Mouse (Mus musculus): ENCODE results near the gene Gxylt1. TPM values are rescaled to one million over a fixed set of nuclear protein-coding genes. Genes with fewer than 3 reads are reported as not detected.
"Not testable (repeated sequence)": the region's sequence is repeated elsewhere in the genome, so short reads cannot be mapped to it uniquely, and the experiment has no call there.

The Gxylt1 gene
- 7.0 and 7.3 TPM in 2 replicates for polyA plus RNA-seq (2015; fragmentation: Nextera tagmentation; extraction: Ambion mirVana)

DNA sequence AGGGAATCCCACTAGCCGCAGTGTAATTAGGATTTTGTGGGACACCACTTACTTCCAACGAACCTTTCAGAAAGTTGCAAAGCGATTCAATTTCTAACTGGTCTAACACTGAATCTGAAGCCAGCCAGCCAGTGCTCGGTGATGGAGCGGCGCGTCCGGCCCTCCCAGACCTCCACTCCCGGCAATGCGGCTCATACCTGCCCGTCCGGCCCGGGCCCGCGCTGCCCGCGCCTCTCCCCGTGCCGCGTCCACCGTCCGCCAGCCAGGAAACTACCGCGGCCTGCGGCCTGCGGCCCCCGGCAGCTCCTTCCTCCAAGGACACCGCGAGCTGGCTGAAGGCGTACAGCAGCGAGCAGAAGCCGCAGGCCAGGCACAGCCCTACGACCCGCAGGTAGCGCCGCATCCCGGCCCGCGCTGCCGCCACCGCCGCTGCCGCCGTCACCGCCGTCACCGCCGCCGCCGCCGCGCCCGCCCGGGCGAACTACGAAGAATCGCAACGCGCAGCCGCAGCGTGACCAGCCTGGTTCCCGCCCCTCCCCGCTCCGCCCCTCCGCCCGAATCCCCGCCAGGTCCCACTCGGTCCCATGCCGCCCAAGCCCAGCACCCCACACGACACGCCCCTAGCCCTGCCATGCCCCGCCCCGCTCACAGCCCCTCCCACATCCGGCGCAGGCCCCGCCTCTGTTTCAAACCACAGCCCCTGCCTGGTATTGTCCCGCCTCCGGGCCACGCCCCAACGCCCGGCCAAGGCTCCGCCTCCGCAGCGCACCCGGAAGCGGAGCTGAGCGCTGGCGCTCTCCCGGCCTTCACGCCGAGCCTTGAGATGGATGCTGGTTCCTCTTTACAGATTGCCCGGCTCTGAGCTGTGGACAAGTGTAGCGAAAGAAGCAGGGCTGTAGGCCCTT is at the start of gene Gxylt1:
TSS of gene Gxylt1 (minus strand) at position 501 of the 905 bp plus-strand sequence.
- Histone ChIP-seq H3K9me3 (ENCODE audit: control insufficient read depth, low read length) (no peaks in the 10 kb centered on the region), H3K4me2 (ENCODE audit: low read depth, low read length) (peak within 1 kb of the TSS; percentile 95), H3K36me3 (ENCODE audit: control insufficient read depth, insufficient read depth, low read length) (no peaks in the 10 kb centered on the region), H3K27me3 (replicated peaks; ENCODE audit: control insufficient read depth, insufficient read depth, low read length) (no peaks in the 10 kb centered on the region), H3K4me1 (ENCODE audit: control insufficient read depth, insufficient read depth, low read length) (peaks cover 22% of the 10 kb centered on the region), H3K27ac (ENCODE audit: low read length) (peak within 1 kb of the TSS; percentile 88), H3K4me3 (ENCODE audit: low read length) (peak within 1 kb of the TSS; percentile 76), H3K9ac (ENCODE audit: low read depth, low read length) (peak within 1 kb of the TSS; percentile 83)
- under 1% methylated on average over 93 of the region's 93 CpGs for WGBS
- peak; percentile 98 for ATAC-seq

DNA sequence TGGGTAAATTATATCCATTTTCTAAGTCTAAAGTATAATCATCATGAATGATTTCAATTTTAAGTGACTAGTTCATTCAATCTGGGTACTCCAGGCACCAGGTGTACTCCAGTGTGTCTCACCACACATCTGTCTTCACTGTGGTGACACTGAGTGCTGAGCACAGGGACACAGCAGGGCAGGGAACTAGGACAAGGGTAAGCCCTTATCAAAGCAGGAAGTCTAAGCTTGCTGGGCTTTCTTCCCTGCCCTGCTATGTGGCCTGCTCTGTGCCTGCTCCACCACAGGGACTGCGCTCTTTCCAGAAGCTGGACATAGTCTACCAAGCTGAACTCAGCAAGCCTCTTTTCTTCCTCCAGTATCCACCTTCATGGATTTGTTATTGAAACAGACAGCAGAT is 43.8 kb upstream of the Gxylt1 start:
- Histone ChIP-seq H3K36me3 (ENCODE audit: control insufficient read depth, insufficient read depth, low read length) (0 out of 2 replicates have a peak, but pooled peaks cover 2% of the 10 kb centered on the region), H3K4me2 (ENCODE audit: low read depth, low read length) (no peak overlapping the region), H3K27ac (ENCODE audit: low read length) (no peak overlapping the region), H3K4me1 (ENCODE audit: control insufficient read depth, insufficient read depth, low read length) (no peaks in the 10 kb centered on the region), H3K4me3 (ENCODE audit: low read length) (no peak overlapping the region), H3K9me3 (ENCODE audit: control insufficient read depth, low read length) (no peaks in the 10 kb centered on the region), H3K27me3 (replicated peaks; ENCODE audit: control insufficient read depth, insufficient read depth, low read length) (no peaks in the 10 kb centered on the region), H3K9ac (ENCODE audit: low read depth, low read length) (no peak overlapping the region)
- ATAC-seq, result peak; percentile 98
- WGBS, result 81% methylated on average over 1 of the region's 1 CpGs

DNA sequence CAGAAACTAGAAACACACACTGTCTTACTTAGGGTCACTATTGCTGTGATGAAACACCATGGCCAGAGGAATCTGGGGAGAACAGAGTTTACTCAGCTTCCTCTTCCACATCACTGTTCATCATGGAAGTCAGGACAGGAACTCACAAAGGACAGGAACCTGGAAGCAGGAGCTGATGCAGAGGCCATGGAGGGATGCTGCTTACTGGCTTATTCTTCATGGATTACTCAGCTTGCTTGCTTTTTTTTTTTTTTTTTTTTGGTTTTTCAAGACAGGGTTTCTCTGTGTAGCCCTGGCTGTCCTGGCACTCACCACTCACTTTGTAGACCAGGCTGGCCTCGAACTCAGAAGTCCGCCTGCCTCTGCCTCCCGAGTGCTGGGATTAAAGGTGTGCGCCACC is 35.3 kb upstream of the Gxylt1 start:
- not testable (repeated sequence) for H3K9ac ChIP-seq (ENCODE audit: low read depth, low read length); ATAC-seq; H3K4me3 ChIP-seq (ENCODE audit: low read length); H3K27me3 ChIP-seq (replicated peaks; ENCODE audit: control insufficient read depth, insufficient read depth, low read length); H3K36me3 ChIP-seq (ENCODE audit: control insufficient read depth, insufficient read depth, low read length); H3K27ac ChIP-seq (ENCODE audit: low read length); H3K4me2 ChIP-seq (ENCODE audit: low read depth, low read length); H3K4me1 ChIP-seq (ENCODE audit: control insufficient read depth, insufficient read depth, low read length); H3K9me3 ChIP-seq (ENCODE audit: control insufficient read depth, low read length)
- 97% methylated on average over 4 of the region's 4 CpGs for WGBS

DNA sequence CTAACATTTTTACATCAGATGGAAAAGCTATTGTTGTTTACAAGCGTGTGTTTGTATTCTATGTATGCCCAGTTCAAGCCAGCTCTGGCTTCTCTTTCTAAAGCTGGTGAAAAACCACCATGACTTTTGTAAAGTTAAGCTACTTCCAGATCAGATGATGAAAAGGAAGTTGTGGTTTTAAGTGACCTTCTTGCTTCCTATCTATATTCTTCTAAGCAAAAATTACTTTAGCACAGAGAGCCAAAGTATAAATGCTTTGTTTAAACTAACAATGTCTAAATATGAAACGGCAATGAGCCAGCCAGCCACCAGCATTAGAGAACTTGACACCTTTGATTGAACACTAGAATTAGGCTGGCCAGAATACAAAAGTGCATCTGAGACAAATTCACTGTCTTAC is 23.2 kb upstream of the Gxylt1 start:
- H3K4me1 ChIP-seq (ENCODE audit: control insufficient read depth, insufficient read depth, low read length), result no peaks in the 10 kb centered on the region; the same call in none of the 2 replicates
- H3K9ac ChIP-seq (ENCODE audit: low read depth, low read length), result no peak overlapping the region
- no peaks in the 10 kb centered on the region for H3K9me3 ChIP-seq (ENCODE audit: control insufficient read depth, low read length)
- H3K36me3 ChIP-seq (ENCODE audit: control insufficient read depth, insufficient read depth, low read length), result no peaks in the 10 kb centered on the region
- no peak for ATAC-seq
- no peaks in the 10 kb centered on the region for H3K27me3 ChIP-seq (replicated peaks; ENCODE audit: control insufficient read depth, insufficient read depth, low read length)
- WGBS, result 66% methylated on average over 2 of the region's 2 CpGs
- no peak overlapping the region for H3K4me2 ChIP-seq (ENCODE audit: low read depth, low read length)
- H3K4me3 ChIP-seq (ENCODE audit: low read length), result no peak overlapping the region
- no peak overlapping the region for H3K27ac ChIP-seq (ENCODE audit: low read length)

DNA sequence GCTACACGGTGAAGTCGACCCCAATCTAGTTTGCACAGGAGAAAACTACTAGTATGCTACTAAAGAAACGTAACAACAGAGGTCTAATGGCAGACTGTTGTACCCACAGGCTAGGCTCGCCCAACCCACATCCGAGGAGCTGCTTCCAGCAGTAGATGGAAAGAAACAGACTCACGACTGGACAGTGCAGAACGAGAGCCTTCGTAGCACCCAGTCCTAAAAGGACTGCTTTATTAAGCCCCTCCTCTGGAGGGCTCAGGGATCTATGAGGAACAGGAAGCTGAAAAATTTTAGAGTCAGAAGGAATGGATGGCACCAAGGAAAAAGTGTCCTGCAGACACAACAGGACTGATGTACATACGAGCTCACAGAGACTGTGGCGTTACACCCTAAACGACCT is 19.5 kb upstream of the Gxylt1 start:
- 62% methylated on average over 11 of the region's 11 CpGs for WGBS
- no peak overlapping the region for H3K4me2 ChIP-seq (ENCODE audit: low read depth, low read length)
- no peaks in the 10 kb centered on the region for H3K27me3 ChIP-seq (replicated peaks; ENCODE audit: control insufficient read depth, insufficient read depth, low read length)
- no peaks in the 10 kb centered on the region for H3K9me3 ChIP-seq (ENCODE audit: control insufficient read depth, low read length)
- H3K27ac ChIP-seq (ENCODE audit: low read length), result no peak overlapping the region
- H3K4me1 ChIP-seq (ENCODE audit: control insufficient read depth, insufficient read depth, low read length), result no peaks in the 10 kb centered on the region; the same call in none of the 2 replicates
- no peak overlapping the region for H3K9ac ChIP-seq (ENCODE audit: low read depth, low read length)
- H3K36me3 ChIP-seq (ENCODE audit: control insufficient read depth, insufficient read depth, low read length), result no peaks in the 10 kb centered on the region
- H3K4me3 ChIP-seq (ENCODE audit: low read length), result no peak overlapping the region
- ATAC-seq, result peak; percentile 44; the same call in 1 of the 2 replicates

DNA sequence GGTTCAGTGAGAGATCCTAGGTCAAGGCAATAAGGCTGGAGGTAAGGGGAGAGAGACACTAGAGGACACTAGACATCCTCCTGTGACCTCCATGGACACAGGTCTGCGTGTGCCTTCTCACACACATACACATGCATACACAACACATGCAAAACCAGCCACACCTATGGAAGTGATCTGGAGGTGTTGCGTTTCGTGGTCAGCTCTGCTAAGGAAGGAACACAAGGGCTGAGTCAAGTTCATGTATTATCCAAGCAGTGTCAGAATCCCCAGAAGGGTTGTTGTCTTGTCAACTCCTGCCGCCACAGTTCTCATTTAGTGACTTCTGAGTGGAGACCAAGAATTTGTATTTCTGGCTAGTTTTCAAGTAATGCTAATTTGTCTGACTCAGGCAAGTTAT is 13.3 kb upstream of the Gxylt1 start:
- Histone ChIP-seq H3K27me3 (replicated peaks; ENCODE audit: control insufficient read depth, insufficient read depth, low read length) (no peaks in the 10 kb centered on the region), H3K36me3 (ENCODE audit: control insufficient read depth, insufficient read depth, low read length) (0 out of 2 replicates have a peak, but pooled peaks cover 3% of the 10 kb centered on the region), H3K4me1 (ENCODE audit: control insufficient read depth, insufficient read depth, low read length) (no peaks in the 10 kb centered on the region), H3K9me3 (ENCODE audit: control insufficient read depth, low read length) (no peaks in the 10 kb centered on the region), H3K27ac (ENCODE audit: low read length) (no peak overlapping the region), H3K4me3 (ENCODE audit: low read length) (no peak overlapping the region), H3K9ac (ENCODE audit: low read depth, low read length) (no peak overlapping the region), H3K4me2 (ENCODE audit: low read depth, low read length) (no peak overlapping the region)
- ATAC-seq, result no peak
- 92% methylated on average over 4 of the region's 4 CpGs for WGBS

DNA sequence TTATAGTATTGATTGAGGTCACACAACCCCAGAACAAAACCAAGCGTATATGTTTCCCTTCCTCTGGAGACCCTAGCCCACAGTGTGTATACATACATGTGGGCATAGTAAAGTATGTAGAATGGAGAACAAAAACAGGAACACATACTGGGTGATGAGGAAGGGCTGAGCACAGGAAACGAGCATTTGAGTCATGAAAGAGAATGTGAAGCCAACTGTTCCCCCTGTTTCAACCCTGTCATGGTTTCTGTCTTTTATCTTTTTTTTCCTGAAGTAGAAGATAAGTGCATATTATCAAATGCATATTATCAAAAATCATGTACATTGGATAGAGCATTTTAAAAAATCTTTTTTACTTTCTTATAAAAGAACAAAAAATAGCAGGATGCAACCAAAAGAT is 12.6 kb upstream of the Gxylt1 start:
- H3K4me3 ChIP-seq (ENCODE audit: low read length), result no peak overlapping the region
- no peak overlapping the region for H3K9ac ChIP-seq (ENCODE audit: low read depth, low read length)
- WGBS, result 64% methylated on average over 2 of the region's 2 CpGs
- no peaks in the 10 kb centered on the region for H3K27me3 ChIP-seq (replicated peaks; ENCODE audit: control insufficient read depth, insufficient read depth, low read length)
- no peak overlapping the region for H3K27ac ChIP-seq (ENCODE audit: low read length)
- 0 out of 2 replicates have a peak, but pooled peaks cover 3% of the 10 kb centered on the region for H3K36me3 ChIP-seq (ENCODE audit: control insufficient read depth, insufficient read depth, low read length)
- H3K4me1 ChIP-seq (ENCODE audit: control insufficient read depth, insufficient read depth, low read length), result no peaks in the 10 kb centered on the region
- no peak overlapping the region for H3K4me2 ChIP-seq (ENCODE audit: low read depth, low read length)
- ATAC-seq, result no peak
- H3K9me3 ChIP-seq (ENCODE audit: control insufficient read depth, low read length), result no peaks in the 10 kb centered on the region

DNA sequence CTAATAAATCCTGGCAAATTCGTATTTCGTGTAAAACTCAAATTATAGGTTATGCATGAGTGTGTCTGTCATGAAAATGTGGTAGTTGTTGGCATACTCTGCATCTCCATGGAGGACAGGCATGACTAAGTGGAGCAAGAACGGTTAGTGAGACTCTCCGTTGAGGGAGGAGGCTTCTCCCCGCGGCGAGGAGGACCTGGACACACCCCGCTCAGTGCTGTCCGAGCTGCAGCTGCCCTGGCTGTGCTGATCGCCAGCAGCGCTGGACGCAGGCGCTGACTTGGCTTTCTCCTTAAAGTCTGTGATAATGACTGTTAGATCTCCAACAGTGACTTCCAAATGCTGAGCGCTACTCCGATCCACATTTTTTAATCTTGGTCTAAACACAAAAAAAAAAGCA is 10.3 kb upstream of the Gxylt1 start:
- 88% methylated on average over 15 of the region's 15 CpGs for WGBS
- no peak overlapping the region for H3K4me3 ChIP-seq (ENCODE audit: low read length)
- H3K27me3 ChIP-seq (replicated peaks; ENCODE audit: control insufficient read depth, insufficient read depth, low read length), result no peaks in the 10 kb centered on the region
- no peak overlapping the region for H3K27ac ChIP-seq (ENCODE audit: low read length)
- H3K36me3 ChIP-seq (ENCODE audit: control insufficient read depth, insufficient read depth, low read length), result 0 out of 2 replicates have a peak, but pooled peaks cover 3% of the 10 kb centered on the region
- no peak for ATAC-seq
- no peaks in the 10 kb centered on the region for H3K4me1 ChIP-seq (ENCODE audit: control insufficient read depth, insufficient read depth, low read length)
- H3K4me2 ChIP-seq (ENCODE audit: low read depth, low read length), result no peak overlapping the region
- H3K9ac ChIP-seq (ENCODE audit: low read depth, low read length), result no peak overlapping the region
- H3K9me3 ChIP-seq (ENCODE audit: control insufficient read depth, low read length), result no peaks in the 10 kb centered on the region

DNA sequence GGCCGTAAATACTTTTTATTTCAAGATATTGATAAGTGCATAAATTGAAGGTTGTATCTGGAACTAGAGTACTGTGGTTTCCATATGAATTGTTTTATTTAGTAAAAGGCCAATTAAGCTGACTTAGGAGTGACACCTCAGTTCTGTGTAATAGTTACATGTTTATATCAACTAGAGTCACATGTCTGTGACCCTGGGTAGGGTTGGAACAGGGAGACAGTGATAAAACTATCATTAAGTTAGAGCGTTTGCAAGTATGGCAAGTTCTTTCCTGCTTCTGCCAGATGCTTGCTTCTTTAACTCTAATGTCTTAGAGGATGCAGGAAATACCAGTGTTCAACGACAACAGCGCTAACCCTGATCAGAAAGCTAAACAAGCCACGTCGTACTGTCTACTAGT is 9.3 kb upstream of the Gxylt1 start:
- Histone ChIP-seq H3K27me3 (replicated peaks; ENCODE audit: control insufficient read depth, insufficient read depth, low read length) (no peaks in the 10 kb centered on the region), H3K4me3 (ENCODE audit: low read length) (no peak overlapping the region), H3K4me2 (ENCODE audit: low read depth, low read length) (no peak overlapping the region), H3K36me3 (ENCODE audit: control insufficient read depth, insufficient read depth, low read length) (0 out of 2 replicates have a peak, but pooled peaks cover 3% of the 10 kb centered on the region), H3K9ac (ENCODE audit: low read depth, low read length) (no peak overlapping the region), H3K9me3 (ENCODE audit: control insufficient read depth, low read length) (no peaks in the 10 kb centered on the region), H3K4me1 (ENCODE audit: control insufficient read depth, insufficient read depth, low read length) (no peaks in the 10 kb centered on the region), H3K27ac (ENCODE audit: low read length) (no peak overlapping the region)
- 78% methylated on average over 6 of the region's 6 CpGs for WGBS
- no peak for ATAC-seq
